Mouse (Mus musculus) MEL (cell line): ENCODE measurements at regions not wholly inside any gene's neighbourhood (a gene's known extent, or its start where the extent isn't known, plus 50 kb on each side); places are given as distances from the start of the nearest gene placed in this dataset.

ENCODE experiments used
- DNase-seq: peaks from one replicate; pipeline ENCODE4 v3.0.0; 2011; ENCODE audit warnings: low read depth, low spot score
- H3K27ac ChIP-seq: 2 replicates; pipeline ENCODE4 v1.5.1; 2012; ENCODE audit warnings: low read depth, mild to moderate bottlenecking, control low read depth, low read length, moderate library complexity; ENCODE audit not compliant: control insufficient read depth
- H3K27me3 ChIP-seq, 2 experiments: fragments of 150-350 bp in 1 of 2; sonication (generic) in 1 of 2; 2 replicates each; pipeline ENCODE4 v1.6.1; 2012; ENCODE audit warnings: low read length in 2 of 2, mild to moderate bottlenecking in 2 of 2, improper control_type of control experiment in 1 of 2, moderate library complexity in 1 of 2; ENCODE audit not compliant: insufficient read depth in 2 of 2, control insufficient read depth in 1 of 2
- H3K36me3 ChIP-seq, 2 experiments: 2 replicates each; pipeline ENCODE4 v1.6.1; 2012 to 2014; ENCODE audit warnings: low read length in 2 of 2, improper control_type of control experiment in 1 of 2, inconsistent platforms in 1 of 2, mild to moderate bottlenecking in 1 of 2; ENCODE audit not compliant: insufficient read depth in 2 of 2, control insufficient read depth in 1 of 2
- H3K4me1 ChIP-seq, 2 experiments: fragments of 150-350 bp in 1 of 2; sonication (generic) in 1 of 2; 2 replicates each; pipeline ENCODE4 v1.6.1; 2012; ENCODE audit warnings: low read length in 2 of 2, improper control_type of control experiment in 1 of 2, mild to moderate bottlenecking in 1 of 2; ENCODE audit not compliant: insufficient read depth in 2 of 2, control insufficient read depth in 1 of 2
- H3K4me3 ChIP-seq, 2 experiments: fragments of 150-350 bp in 1 of 2; sonication (generic) in 1 of 2; 2 replicates each; pipeline ENCODE4 v1.5.1; 2012; ENCODE audit warnings: low read depth in 2 of 2, low read length in 2 of 2, mild to moderate bottlenecking in 2 of 2, moderate library complexity in 2 of 2, control low read depth in 1 of 2, improper control_type of control experiment in 1 of 2; ENCODE audit not compliant: control insufficient read depth in 1 of 2, insufficient read depth in 1 of 2
- H3K79me2 ChIP-seq: 2 replicates; pipeline ENCODE4 v1.6.1; 2012; ENCODE audit warnings: mild to moderate bottlenecking, low read length, moderate library complexity; ENCODE audit not compliant: control insufficient read depth, poor library complexity, insufficient read depth
- H3K9ac ChIP-seq: 2 replicates; pipeline ENCODE4 v1.6.1; 2012; ENCODE audit warnings: low read depth, mild to moderate bottlenecking, control low read depth, low read length, moderate library complexity; ENCODE audit not compliant: control insufficient read depth, poor library complexity, severe bottlenecking
- H3K9me3 ChIP-seq: fragments of 150-350 bp; sonication (generic); replicated peaks from 2 replicates; pipeline ENCODE4 v1.6.1; 2012; ENCODE audit warnings: mild to moderate bottlenecking, low read length, improper control_type of control experiment, moderate library complexity; ENCODE audit not compliant: insufficient read depth
- CHD1 ChIP-seq: IDR thresholded peaks from 2 replicates; pipeline ENCODE4 v1.6.1; 2012; ENCODE audit warnings: low read depth, mild to moderate bottlenecking, inconsistent platforms, low read length, improper control_type of control experiment
- CHD2 ChIP-seq: IDR thresholded peaks from 2 replicates; pipeline ENCODE4 v1.6.1; 2011; ENCODE audit warnings: low read length, improper control_type of control experiment
- CTCF ChIP-seq, 3 experiments: IDR thresholded peaks in 2 of 3; conservative IDR thresholded peaks in 1 of 3; 2 replicates each; pipeline ENCODE4 v1.5.1; 2011 to 2012; ENCODE audit warnings: low read length in 3 of 3, low read depth in 2 of 3, mild to moderate bottlenecking in 2 of 3, improper control_type of control experiment in 1 of 3, inconsistent platforms in 1 of 3, mixed read lengths in 1 of 3, moderate library complexity in 1 of 3; ENCODE audit not compliant: control insufficient read depth in 1 of 3, insufficient read depth in 1 of 3, poor library complexity in 1 of 3, severe bottlenecking in 1 of 3
- E2F4 ChIP-seq: IDR thresholded peaks from 2 replicates; pipeline ENCODE4 v1.6.1; 2011; ENCODE audit warnings: low read depth, low read length, improper control_type of control experiment, borderline replicate concordance
- ELF1 ChIP-seq: IDR thresholded peaks from 2 replicates; pipeline ENCODE4 v1.6.1; 2014; ENCODE audit warnings: low read depth, mild to moderate bottlenecking, inconsistent platforms, low read length, improper control_type of control experiment, moderate library complexity
- ETS1 ChIP-seq: IDR thresholded peaks from 2 replicates; pipeline ENCODE4 v1.6.1; 2012; ENCODE audit warnings: low read depth, mild to moderate bottlenecking, inconsistent platforms, low read length, improper control_type of control experiment, moderate library complexity
- GABPA ChIP-seq: IDR thresholded peaks from 2 replicates; pipeline ENCODE4 v1.6.1; 2012; ENCODE audit warnings: low read depth, mild to moderate bottlenecking, inconsistent platforms, low read length, improper control_type of control experiment, moderate library complexity
- GATA1 ChIP-seq: IDR thresholded peaks from 2 replicates; pipeline ENCODE4 v1.6.1; 2011; ENCODE audit warnings: low read depth, low read length, improper control_type of control experiment
- KAT2A ChIP-seq: conservative IDR thresholded peaks from 2 replicates; pipeline ENCODE4 v1.6.1; 2012; ENCODE audit warnings: low read depth, low read length, improper control_type of control experiment, inconsistent platforms
- MAX ChIP-seq: IDR thresholded peaks from 2 replicates; pipeline ENCODE4 v1.6.1; 2011; ENCODE audit warnings: low read length, improper control_type of control experiment
- MAZ ChIP-seq: IDR thresholded peaks from 2 replicates; pipeline ENCODE4 v1.6.1; 2012; ENCODE audit warnings: low read depth, mild to moderate bottlenecking, inconsistent platforms, low read length, improper control_type of control experiment
- MXI1 ChIP-seq: IDR thresholded peaks from 2 replicates; pipeline ENCODE4 v1.6.1; 2011; ENCODE audit warnings: mild to moderate bottlenecking, low read depth, low read length, improper control_type of control experiment
- MYB ChIP-seq: IDR thresholded peaks from 2 replicates; pipeline ENCODE4 v1.6.1; 2011; ENCODE audit warnings: mild to moderate bottlenecking, low read depth, low read length, improper control_type of control experiment
- NRF1 ChIP-seq: IDR thresholded peaks from 2 replicates; pipeline ENCODE4 v1.6.1; 2014; ENCODE audit warnings: low read depth, mild to moderate bottlenecking, inconsistent platforms, low read length, improper control_type of control experiment, moderate library complexity; ENCODE audit not compliant: poor library complexity, insufficient read depth, severe bottlenecking
- POLR2AphosphoS2 ChIP-seq: IDR thresholded peaks from 2 replicates; pipeline ENCODE4 v1.6.1; 2011; ENCODE audit warnings: low read length, improper control_type of control experiment
- POLR2AphosphoS5 ChIP-seq: IDR thresholded peaks from 2 replicates; pipeline ENCODE4 v1.6.1; 2012; ENCODE audit warnings: low read depth, borderline replicate concordance, mild to moderate bottlenecking, inconsistent platforms, low read length, moderate library complexity, mixed read lengths
- RAD21 ChIP-seq: IDR thresholded peaks from 2 replicates; pipeline ENCODE4 v1.6.1; 2011; ENCODE audit warnings: mild to moderate bottlenecking, low read depth, low read length, improper control_type of control experiment
- RCOR1 ChIP-seq: IDR thresholded peaks from 2 replicates; pipeline ENCODE4 v1.6.1; 2012; ENCODE audit warnings: low read depth, mild to moderate bottlenecking, inconsistent platforms, low read length, improper control_type of control experiment
- TAL1 ChIP-seq: IDR thresholded peaks from 2 replicates; pipeline ENCODE4 v1.6.1; 2012; ENCODE audit warnings: mild to moderate bottlenecking, inconsistent platforms, low read length, moderate library complexity, mixed read lengths
- TBP ChIP-seq: IDR thresholded peaks from 2 replicates; pipeline ENCODE4 v1.8.0; 2011; ENCODE audit warnings: low read depth, low read length, improper control_type of control experiment
- UBTF ChIP-seq: IDR thresholded peaks from 2 replicates; pipeline ENCODE4 v1.6.1; 2012; ENCODE audit warnings: low read depth, mild to moderate bottlenecking, inconsistent platforms, low read length, improper control_type of control experiment, moderate library complexity, borderline replicate concordance; ENCODE audit not compliant: insufficient read depth
- USF1 ChIP-seq: IDR thresholded peaks from 2 replicates; pipeline ENCODE4 v1.6.1; 2014; ENCODE audit warnings: low read depth, mild to moderate bottlenecking, inconsistent platforms, low read length, improper control_type of control experiment, moderate library complexity
- USF2 ChIP-seq, 2 experiments: IDR thresholded peaks; 2 replicates each; pipeline ENCODE4 v1.6.1; 2011 to 2012; ENCODE audit warnings: improper control_type of control experiment in 2 of 2, low read length in 2 of 2, borderline replicate concordance in 1 of 2, inconsistent platforms in 1 of 2, low read depth in 1 of 2, mild to moderate bottlenecking in 1 of 2; ENCODE audit not compliant: insufficient read depth in 1 of 2
- ZC3H11A ChIP-seq: IDR thresholded peaks from 2 replicates; pipeline ENCODE4 v1.6.1; 2012; ENCODE audit warnings: low read depth, mild to moderate bottlenecking, inconsistent platforms, low read length, improper control_type of control experiment
- ZNF384 ChIP-seq: IDR thresholded peaks from 2 replicates; pipeline ENCODE4 v1.6.1; 2012; ENCODE audit warnings: low read depth, mild to moderate bottlenecking, inconsistent platforms, low read length, improper control_type of control experiment

DNA sequence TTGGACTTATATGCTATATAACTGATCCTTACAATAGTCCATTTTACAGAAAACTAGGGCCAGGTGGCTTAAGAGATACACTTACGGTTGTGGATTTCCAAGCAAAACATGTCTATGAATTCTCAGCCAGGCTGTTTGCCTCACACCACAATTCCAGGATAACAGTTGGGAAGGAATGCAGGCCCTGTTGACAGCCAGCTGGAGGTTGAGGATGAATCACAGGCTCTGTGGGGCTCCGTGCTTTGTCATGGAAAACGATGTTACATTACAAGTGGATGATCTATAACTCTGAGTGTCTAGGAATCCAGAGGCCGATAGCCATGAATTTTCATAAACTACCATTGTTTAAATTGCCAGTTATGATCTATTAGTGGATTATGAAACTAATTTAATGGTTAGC lies 221.9 kb upstream of the Gm6657 start:
- Histone ChIP-seq H3K36me3 (no peaks in the 10 kb centered on the region), H3K9me3 (no peaks in the 10 kb centered on the region), H3K27me3 (no peaks in the 10 kb centered on the region; a peak in 1 of 4 replicates), H3K79me2 (no peaks in the 10 kb centered on the region), H3K4me3 (no peak overlapping the region), H3K4me1 (no peaks in the 10 kb centered on the region), H3K27ac (no peak overlapping the region), H3K9ac (no peak overlapping the region)
- TF ChIP-seq TBP (no peak), RAD21 (no peak), CTCF (IDR thresholded peaks at IDR 0.05 in 2 of 3, conservative IDR thresholded peaks at IDR 0.05 in 1 of 3; ENCODE audit: control insufficient read depth in 1 of 3, insufficient read depth in 1 of 3, low read depth in 2 of 3, low read length in 3 of 3, poor library complexity in 1 of 3, severe bottlenecking in 1 of 3) (no peak), MYB (no peak), E2F4 (no peak), MAZ (no peak), ETS1 (no peak), GATA1 (no peak), CHD2 (no peak), KAT2A (no peak), POLR2AphosphoS5 (no peak), CHD1 (no peak), ZC3H11A (no peak), NRF1 (no peak), TAL1 (no peak), UBTF (no peak)
- no peak for DNase-seq

DNA sequence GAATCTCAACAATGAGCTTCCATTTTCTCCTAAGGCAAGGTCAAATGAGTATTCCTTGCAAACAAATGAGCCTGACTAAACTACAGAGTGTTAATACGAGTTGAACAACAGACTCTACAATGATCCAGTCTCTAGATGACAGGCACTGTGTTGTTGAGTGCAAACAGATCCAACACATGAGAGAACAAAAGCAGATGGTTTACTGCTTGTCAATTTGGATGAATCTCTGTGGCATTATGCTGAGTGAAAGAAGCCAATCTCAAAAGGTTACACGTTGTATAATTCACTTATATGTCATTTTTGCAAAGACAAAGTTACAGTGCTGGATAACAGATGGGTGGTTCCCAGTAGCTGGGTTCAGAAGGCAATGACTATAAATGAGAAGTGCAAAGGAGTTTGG lies 217.1 kb upstream of the Gm6657 start:
- Histone ChIP-seq H3K79me2 (no peaks in the 10 kb centered on the region), H3K4me1 (no peaks in the 10 kb centered on the region), H3K27me3 (peaks cover 0 to 1% of the 10 kb centered on the region in 2 experiments; a peak in 1 of 4 replicates), H3K36me3 (no peaks in the 10 kb centered on the region), H3K4me3 (no peak overlapping the region), H3K9me3 (no peaks in the 10 kb centered on the region), H3K27ac (no peak overlapping the region), H3K9ac (no peak overlapping the region)
- DNase-seq, result no peak
- no peak for TF ChIP-seq ELF1
- TF ChIP-seq MAX, result no peak
- TF ChIP-seq USF2 (IDR thresholded peaks at IDR 0.05; ENCODE audit: borderline replicate concordance in 1 of 2, insufficient read depth in 1 of 2, low read depth in 1 of 2, low read length in 2 of 2), result no peak
- TF ChIP-seq POLR2AphosphoS2, result no peak
- no peak for TF ChIP-seq MXI1
- no peak for TF ChIP-seq USF1
- TF ChIP-seq ZNF384, result no peak
- TF ChIP-seq RCOR1, result no peak
- TF ChIP-seq NRF1, result no peak
- no peak for TF ChIP-seq RAD21
- no peak for TF ChIP-seq KAT2A
- TF ChIP-seq CTCF (IDR thresholded peaks at IDR 0.05 in 2 of 3, conservative IDR thresholded peaks at IDR 0.05 in 1 of 3; ENCODE audit: control insufficient read depth in 1 of 3, insufficient read depth in 1 of 3, low read depth in 2 of 3, low read length in 3 of 3, poor library complexity in 1 of 3, severe bottlenecking in 1 of 3), result no peak
- no peak for TF ChIP-seq GABPA
